Mouse (Mus musculus): ENCODE results near the gene Atxn2. TPM values are rescaled to one million over a fixed set of nuclear protein-coding genes. Genes with fewer than 3 reads are reported as not detected.

The Atxn2 gene
- total and polyA plus RNA-seq, 2 experiments, result 58.5 to 92.8 TPM

GRCm38 (mm10) chr5:121809667-121810224 is 98.6 kb downstream of the Atxn2 start:
- 26% methylated on average over 5 of the region's 5 CpGs for WGBS
- no peaks in the 10 kb centered on the region; the same call in 1 of the 2 replicates for H3K4me1 ChIP-seq (ENCODE audit: control insufficient read depth, insufficient read depth, low read length)
- no peak for DNase-seq (ENCODE audit: extremely low read depth, low read depth, low spot score)

GRCm38 (mm10) chr5:121810331-121811151 is 99.4 kb downstream of the Atxn2 start:
- 82% methylated on average over 17 of the region's 17 CpGs for WGBS
- peaks cover 38% of the 10 kb centered on the region for H3K36me3 ChIP-seq (ENCODE audit: control insufficient read depth, insufficient read depth, low read length)
- H3K4me3 ChIP-seq (ENCODE audit: insufficient read depth, low read depth, low read length), result no peak overlapping the region
- no peak for TF ChIP-seq POLR2A (IDR thresholded peaks at IDR 0.05; ENCODE audit: extremely low read depth, insufficient read depth, low read length)
- TF ChIP-seq CTCF (IDR thresholded peaks at IDR 0.05; ENCODE audit: low read depth, low read length), result no peak
- no peaks in the 10 kb centered on the region; the same call in 1 of the 2 replicates for H3K4me1 ChIP-seq (ENCODE audit: control insufficient read depth, insufficient read depth, low read length)
- no peak overlapping the region for H3K9ac ChIP-seq (ENCODE audit: low read depth, low read length)
- no peaks in the 10 kb centered on the region for H3K79me2 ChIP-seq (ENCODE audit: control insufficient read depth, insufficient read depth, low read length)
- H3K27me3 ChIP-seq (ENCODE audit: control insufficient read depth, insufficient read depth, low read length), result no peaks in the 10 kb centered on the region
- no peak for DNase-seq (ENCODE audit: extremely low read depth, low read depth, low spot score)
- H3K27ac ChIP-seq (replicated peaks; ENCODE audit: insufficient read depth, low read depth, low read length), result no peak overlapping the region

More at GRCm38 (mm10) chr5:121809667-121810224, 98.6 kb downstream of the Atxn2 start:
- TF ChIP-seq CTCF (IDR thresholded peaks at IDR 0.05; ENCODE audit: low read depth, low read length), result no peak
- no peak for TF ChIP-seq POLR2A (IDR thresholded peaks at IDR 0.05; ENCODE audit: extremely low read depth, insufficient read depth, low read length)
- no peak overlapping the region for H3K4me3 ChIP-seq (ENCODE audit: insufficient read depth, low read depth, low read length)
- H3K27ac ChIP-seq (replicated peaks; ENCODE audit: insufficient read depth, low read depth, low read length), result no peak overlapping the region
- H3K27me3 ChIP-seq (ENCODE audit: control insufficient read depth, insufficient read depth, low read length), result no peaks in the 10 kb centered on the region
- H3K36me3 ChIP-seq (ENCODE audit: control insufficient read depth, insufficient read depth, low read length), result peaks cover 35% of the 10 kb centered on the region
- H3K79me2 ChIP-seq (ENCODE audit: control insufficient read depth, insufficient read depth, low read length), result no peaks in the 10 kb centered on the region
- H3K9ac ChIP-seq (ENCODE audit: low read depth, low read length), result no peak overlapping the region

- WGBS, result 70% methylated on average over 5 of the region's 5 CpGs
- H3K36me3 ChIP-seq (ENCODE audit: control insufficient read depth, insufficient read depth, low read length), result peaks cover 40% of the 10 kb centered on the region
- no peak overlapping the region for H3K4me3 ChIP-seq (ENCODE audit: insufficient read depth, low read depth, low read length)
- H3K27ac ChIP-seq (replicated peaks; ENCODE audit: insufficient read depth, low read depth, low read length), result peak overlapping the region; percentile 0; the same call in 1 of the 2 replicates
- no peak for DNase-seq (ENCODE audit: extremely low read depth, low read depth, low spot score)
- no peaks in the 10 kb centered on the region for H3K79me2 ChIP-seq (ENCODE audit: control insufficient read depth, insufficient read depth, low read length)
- no peak for TF ChIP-seq CTCF (IDR thresholded peaks at IDR 0.05; ENCODE audit: low read depth, low read length)
- no peak for TF ChIP-seq POLR2A (IDR thresholded peaks at IDR 0.05; ENCODE audit: extremely low read depth, insufficient read depth, low read length)
- H3K4me1 ChIP-seq (ENCODE audit: control insufficient read depth, insufficient read depth, low read length), result no peaks in the 10 kb centered on the region; the same call in 1 of the 2 replicates
- no peak overlapping the region for H3K9ac ChIP-seq (ENCODE audit: low read depth, low read length)
- H3K27me3 ChIP-seq (ENCODE audit: control insufficient read depth, insufficient read depth, low read length), result no peaks in the 10 kb centered on the region
Observed at GRCm38 (mm10) chr5:121811485-121811931, 100.4 kb downstream of the Atxn2 start.

DNA sequence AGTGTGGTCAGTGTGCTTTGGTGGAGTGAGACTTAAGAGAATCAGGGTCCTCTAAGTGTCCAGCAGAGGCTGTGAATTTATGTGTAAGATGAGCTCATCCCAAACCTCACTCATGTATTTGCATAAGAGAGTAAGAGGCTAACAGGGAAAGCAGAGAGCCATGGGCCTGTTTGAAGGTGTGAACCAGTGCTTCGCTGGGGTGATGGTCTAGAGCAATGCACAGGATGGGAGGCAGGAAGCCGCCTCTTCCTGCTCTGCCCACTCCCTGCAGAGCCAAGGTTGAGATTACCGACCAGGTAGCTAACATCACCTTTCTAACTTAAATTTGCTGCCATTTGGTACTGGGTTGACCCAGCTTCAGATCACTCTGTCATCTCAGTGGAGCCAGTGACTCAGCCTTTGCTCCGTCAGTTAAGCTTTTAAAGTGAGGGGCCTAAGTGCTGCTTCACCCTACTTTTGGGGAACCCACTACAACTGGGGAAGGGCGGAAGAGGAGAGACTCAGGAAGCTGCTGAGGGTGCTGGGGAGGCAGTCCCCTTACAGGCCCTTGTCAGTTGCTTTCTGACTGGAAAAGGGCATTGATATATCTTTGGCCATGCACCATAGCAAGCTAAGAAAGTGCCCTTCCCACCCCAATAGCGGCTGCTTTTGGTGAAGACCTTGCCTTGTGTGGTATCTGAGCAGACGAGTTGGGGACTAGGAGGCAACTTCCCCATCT is 101.5 kb downstream of the Atxn2 start:
- H3K27me3 ChIP-seq (ENCODE audit: control insufficient read depth, insufficient read depth, low read length), result no peaks in the 10 kb centered on the region
- TF ChIP-seq POLR2A (IDR thresholded peaks at IDR 0.05; ENCODE audit: extremely low read depth, insufficient read depth, low read length) (no peak), CTCF (IDR thresholded peaks at IDR 0.05; ENCODE audit: low read depth, low read length) (no peak)
- H3K27ac ChIP-seq (replicated peaks; ENCODE audit: insufficient read depth, low read depth, low read length), result no peak overlapping the region
- no peaks in the 10 kb centered on the region; the same call in 1 of the 2 replicates for H3K4me1 ChIP-seq (ENCODE audit: control insufficient read depth, insufficient read depth, low read length)
- H3K9ac ChIP-seq (ENCODE audit: low read depth, low read length), result no peak overlapping the region
- no peak for DNase-seq (ENCODE audit: extremely low read depth, low read depth, low spot score)
- H3K79me2 ChIP-seq (ENCODE audit: control insufficient read depth, insufficient read depth, low read length), result no peaks in the 10 kb centered on the region
- no peak overlapping the region for H3K4me3 ChIP-seq (ENCODE audit: insufficient read depth, low read depth, low read length)
- WGBS, result 76% methylated on average over 7 of the region's 7 CpGs
- H3K36me3 ChIP-seq (ENCODE audit: control insufficient read depth, insufficient read depth, low read length), result peaks cover 41% of the 10 kb centered on the region

GRCm38 (mm10) chr5:121813744-121814143 is 102.6 kb downstream of the Atxn2 start:
- no peaks in the 10 kb centered on the region for H3K79me2 ChIP-seq (ENCODE audit: control insufficient read depth, insufficient read depth, low read length)
- TF ChIP-seq CTCF (IDR thresholded peaks at IDR 0.05; ENCODE audit: low read depth, low read length) (no peak), POLR2A (IDR thresholded peaks at IDR 0.05; ENCODE audit: extremely low read depth, insufficient read depth, low read length) (no peak)
- H3K4me1 ChIP-seq (ENCODE audit: control insufficient read depth, insufficient read depth, low read length), result no peaks in the 10 kb centered on the region; the same call in 1 of the 2 replicates
- H3K9ac ChIP-seq (ENCODE audit: low read depth, low read length), result no peak overlapping the region
- 91% methylated on average over 10 of the region's 10 CpGs for WGBS
- peaks cover 43% of the 10 kb centered on the region for H3K36me3 ChIP-seq (ENCODE audit: control insufficient read depth, insufficient read depth, low read length)
- no peak for DNase-seq (ENCODE audit: extremely low read depth, low read depth, low spot score)
- no peak overlapping the region for H3K4me3 ChIP-seq (ENCODE audit: insufficient read depth, low read depth, low read length)
- no peak overlapping the region for H3K27ac ChIP-seq (replicated peaks; ENCODE audit: insufficient read depth, low read depth, low read length)
- no peaks in the 10 kb centered on the region for H3K27me3 ChIP-seq (ENCODE audit: control insufficient read depth, insufficient read depth, low read length)
